Mouse (Mus musculus) kidney, postnatal 36 days (tissue): ENCODE data around the gene Cfap36.

Experiments used
- DNase-seq, 2 experiments: peaks; one replicate each; pipeline ENCODE4 v3.0.0; 2021 to 2022; ENCODE audit warnings: mixed read lengths in 2 of 2

Gene Cfap36

DNA sequence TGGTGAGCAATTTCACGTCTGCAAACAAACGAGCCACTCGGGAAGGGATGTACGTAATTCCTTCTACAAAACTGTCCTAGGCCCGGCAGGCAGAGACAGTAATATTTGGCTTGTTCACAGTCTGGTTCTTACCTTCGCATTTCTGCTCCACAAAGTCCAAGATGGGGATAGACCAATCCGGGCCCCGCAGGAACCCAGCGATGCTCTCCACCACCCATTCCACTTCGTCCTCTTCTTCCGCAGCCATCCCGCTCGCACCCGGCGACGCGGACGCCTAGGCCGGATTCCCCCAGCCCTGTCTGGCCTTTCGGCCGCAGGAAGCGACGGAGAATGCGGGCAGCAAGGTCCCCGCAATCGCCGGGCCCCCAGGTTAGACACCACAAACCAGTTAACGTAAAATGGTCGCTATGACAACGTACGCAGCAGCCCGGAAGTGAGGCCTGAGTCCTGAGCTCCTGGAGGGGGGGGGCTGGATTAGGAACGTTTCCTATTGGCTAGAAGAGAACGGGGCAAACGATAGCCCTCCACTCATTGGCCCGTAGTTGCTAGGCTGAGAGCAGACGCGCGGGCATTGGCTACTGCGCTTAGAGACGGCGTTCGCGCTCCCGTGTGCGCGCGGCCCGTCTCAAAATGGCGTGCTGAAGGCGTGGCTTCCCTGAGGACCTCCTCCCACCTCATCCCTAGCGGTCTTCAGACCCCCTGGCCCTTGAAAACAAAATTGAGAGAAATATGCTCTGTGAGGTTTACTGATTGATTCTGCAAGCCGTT, at the start of gene Cfap36:
Cfap36 (minus strand) TSS at position 527 of the 768 bp plus-strand sequence.
- DNase-seq: peak; percentile 94 to 97

DNA sequence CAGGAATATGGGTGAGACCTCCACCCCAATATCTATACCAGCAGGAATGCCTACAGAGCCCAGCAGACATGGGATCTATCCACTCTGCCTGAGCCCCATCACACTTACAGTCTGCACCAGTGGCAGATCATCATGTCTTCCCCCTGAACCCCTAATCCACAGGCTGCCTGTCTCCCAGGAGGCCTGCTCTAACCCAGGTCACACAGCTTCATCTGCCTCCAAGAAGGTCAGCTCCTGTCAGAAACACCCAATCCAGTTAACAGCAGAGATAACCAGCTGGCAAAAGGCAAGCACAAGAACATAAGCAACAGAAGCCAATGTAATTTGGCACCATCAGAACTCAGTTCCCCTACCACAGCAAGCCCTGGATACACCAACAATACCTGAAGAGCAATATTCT, 40.1 kb upstream of the Cfap36 start:
- no peak for DNase-seq

DNA sequence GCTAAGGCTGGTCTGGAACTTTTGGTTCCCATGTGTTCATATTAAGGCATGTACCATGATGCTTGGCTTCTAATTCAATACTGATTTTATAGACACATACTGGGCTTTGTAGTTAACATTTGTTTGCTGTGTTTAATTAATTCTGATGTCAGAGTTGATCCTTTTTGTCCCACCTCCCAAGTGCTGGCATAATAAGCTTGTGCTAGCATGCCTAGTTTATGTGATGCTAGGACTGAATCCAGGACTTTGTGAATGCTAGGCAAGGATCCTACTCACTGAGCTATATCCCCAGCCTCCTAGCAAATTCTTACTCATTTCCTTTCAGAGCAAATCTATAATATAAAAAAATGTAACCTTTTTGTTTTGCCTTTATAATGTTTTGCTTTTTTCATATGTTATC, 38.8 kb upstream of the Cfap36 start:
- DNase-seq: no peak

DNA sequence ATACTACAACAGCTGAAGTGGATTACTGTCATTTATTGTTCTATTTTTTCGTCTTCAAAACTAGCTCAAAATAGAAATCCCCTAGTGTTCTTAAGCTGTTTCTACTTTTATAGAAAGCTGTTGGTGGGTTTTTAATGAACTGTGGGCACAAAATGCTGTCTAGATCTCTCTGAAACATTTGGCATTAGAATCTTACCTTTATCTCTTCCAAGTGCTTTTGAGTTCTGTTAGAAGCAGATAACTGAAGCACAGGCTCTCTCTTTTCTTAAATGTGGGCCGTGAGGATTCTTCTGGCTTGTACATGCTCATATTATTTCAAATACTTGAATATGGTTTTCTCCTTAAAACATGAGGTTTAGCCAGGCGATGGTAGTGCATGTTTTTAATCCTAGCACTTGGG, 27.5 kb upstream of the Cfap36 start:
- DNase-seq: no peak

DNA sequence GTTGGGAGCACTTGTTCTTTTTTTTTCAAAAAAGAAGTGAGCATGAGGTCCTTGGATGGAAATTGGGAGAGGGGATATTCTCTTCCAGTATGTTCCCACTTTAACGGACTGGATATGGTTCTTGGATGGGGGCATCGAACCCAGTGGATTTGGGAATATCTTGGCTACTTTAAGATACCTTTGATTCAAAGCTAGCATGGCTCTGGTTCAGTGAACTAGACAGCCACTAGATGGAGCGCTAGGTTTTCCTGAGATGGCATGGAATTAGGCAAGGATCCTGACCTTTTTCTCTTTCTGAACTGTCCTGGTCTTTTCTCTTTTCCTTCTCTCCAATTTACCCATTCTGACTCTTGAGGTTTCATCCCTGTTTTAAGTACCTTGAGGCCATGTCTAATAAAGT, 20.6 kb upstream of the Cfap36 start:
- peak; percentile 45 to 74 for DNase-seq

DNA sequence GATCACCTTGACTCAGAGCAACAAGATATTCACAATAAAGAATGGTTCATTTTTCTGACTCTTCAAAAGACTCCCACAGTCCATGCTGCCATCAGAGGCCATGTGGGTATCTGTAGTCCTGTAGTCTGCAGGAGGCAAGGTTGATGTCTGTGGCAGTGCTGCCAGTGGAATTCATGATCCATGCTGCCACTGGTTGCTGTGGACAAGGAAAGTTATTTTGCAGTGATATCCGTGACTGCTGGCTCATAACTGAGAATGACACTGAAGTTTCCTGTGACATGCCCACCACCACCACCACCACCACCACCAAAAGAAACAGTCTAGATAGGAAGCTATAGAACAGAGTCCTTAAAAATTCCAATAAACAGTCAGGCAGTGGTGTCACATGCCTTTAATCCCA, 7.4 kb upstream of the Cfap36 start:
- no peak for DNase-seq

DNA sequence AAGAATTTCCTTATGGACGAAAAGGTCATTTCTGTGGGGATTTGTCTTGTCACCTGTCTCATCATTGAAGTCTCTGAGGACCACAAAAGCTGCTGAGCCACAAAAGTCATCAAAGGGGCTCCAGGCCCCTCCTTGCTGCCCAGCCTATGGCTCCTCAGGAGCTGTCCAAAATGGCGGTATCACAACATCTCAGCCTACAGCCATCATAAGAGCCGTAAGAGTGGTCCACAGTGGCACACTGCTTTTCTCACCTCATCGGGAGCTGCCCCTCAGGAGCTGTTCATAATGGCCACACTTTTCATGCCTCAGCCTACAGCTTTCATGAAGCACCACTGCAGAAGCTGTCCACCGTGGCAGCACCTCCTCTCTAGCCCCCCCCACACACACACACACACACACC, 1.2 kb upstream of the Cfap36 start:
- no peak for DNase-seq

DNA sequence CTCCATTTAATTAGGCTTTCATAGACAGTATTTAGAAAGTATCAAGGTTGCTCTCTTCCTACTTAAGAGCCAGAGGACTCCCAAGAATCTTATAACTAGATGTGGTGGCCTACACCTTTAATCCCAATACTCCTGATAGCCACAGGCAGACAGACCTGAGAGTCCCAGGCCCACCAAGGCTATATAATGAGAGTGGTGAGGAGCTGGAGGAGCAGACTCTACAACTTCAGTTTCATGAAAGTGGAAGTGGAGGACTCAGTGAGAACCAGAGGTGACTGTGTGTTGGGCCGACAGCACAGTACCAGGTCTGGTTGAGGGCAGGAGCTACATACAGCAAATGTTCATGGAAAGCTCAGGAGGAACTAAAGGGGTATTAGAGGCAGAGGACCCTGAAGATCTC, 516 bp upstream of the Cfap36 start:
- no peak for DNase-seq

DNA sequence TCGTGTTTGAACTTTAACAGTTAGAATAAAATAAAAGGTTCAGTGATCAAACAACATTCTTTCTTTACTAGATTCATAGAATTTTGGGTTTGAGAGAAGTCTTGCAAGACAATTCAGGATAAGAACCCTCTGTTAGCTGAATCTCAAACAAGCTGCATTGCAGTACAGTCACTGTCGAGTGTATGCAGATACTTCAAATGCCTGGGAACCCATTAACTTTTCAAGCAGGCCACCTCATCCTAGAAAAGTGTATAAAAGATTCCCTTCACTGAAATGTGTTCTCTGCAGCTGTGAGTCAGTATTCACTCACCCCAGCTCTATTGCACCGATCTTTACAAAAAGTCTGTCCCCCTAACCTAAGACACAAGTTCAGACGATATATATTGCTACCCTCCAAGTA, 1.2 kb downstream of the Cfap36 start:
- no peak for DNase-seq

DNA sequence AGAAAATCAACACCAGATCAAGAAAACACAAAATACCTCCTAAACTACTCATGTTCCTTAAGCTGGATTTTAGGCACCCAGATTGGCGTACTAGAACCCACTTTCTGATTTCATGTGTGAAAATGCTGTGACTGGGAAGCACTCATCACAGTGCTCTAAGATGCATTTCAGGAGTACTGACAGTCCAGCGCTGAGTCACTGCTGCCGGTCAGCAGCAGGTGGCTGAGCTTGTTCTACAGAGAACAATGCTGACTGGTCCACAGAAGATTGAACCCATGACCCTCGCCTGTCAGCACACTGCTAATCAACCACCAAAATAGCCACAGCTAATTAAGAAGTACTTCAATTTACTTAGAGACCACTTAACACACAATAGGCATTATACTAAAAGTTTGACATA, 5.2 kb downstream of the Cfap36 start:
- no peak for DNase-seq

DNA sequence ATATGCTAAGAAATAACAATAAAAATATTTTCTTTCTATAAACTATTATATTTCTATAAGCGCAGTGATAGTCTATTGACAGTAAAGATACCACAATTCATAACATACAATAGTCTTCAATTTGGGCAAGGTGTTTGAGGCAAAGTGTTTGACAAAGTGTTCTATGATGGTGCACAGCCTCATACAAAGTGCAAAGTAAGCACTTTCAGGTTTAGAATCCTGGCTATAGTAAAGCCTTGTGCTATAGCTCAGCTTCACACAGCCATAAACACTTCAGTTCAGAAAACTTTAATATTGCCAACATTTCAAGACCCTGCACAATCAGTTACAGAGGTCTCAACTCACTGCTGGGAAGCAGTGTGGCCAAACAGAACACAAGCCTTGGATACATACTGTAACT, 7.9 kb downstream of the Cfap36 start:
- DNase-seq: no peak

DNA sequence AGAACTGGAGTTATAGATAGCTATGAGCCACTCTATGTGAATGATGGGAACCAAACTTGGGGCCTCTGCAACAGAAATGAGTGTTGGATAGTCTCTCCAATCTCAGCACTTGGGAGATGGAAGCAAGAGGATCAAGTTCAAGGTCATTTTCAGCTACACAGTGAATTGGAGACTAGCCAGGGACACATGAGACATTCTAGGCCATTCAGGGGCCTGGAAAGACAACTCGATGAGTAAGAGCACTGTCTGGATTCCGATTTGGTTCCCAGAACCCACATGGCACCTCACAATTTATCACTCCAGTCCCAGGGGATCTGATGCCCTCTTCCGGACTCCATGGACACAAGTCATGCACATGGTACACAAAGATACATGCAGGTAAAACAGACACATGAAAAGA, 8.7 kb downstream of the Cfap36 start:
- no peak for DNase-seq

DNA sequence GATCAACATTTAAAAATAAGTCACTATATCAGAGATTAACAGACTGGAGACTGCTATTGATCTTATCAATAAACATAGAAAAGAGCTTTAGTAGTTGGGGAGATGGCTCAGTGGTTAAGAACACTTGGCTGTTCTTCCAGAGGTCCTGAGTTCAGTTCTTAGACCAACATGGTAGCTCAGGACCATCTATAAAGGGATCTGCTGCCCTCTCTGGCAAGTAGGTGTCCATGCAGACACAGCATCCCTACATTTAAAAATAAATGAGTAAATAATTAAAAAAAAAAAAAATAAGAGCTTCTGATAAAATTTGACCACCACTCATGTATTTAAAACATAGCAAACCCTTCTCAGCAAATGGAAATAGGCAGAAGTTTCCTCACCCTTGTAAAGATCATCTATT, 9.2 kb downstream of the Cfap36 start:
- DNase-seq: no peak

DNA sequence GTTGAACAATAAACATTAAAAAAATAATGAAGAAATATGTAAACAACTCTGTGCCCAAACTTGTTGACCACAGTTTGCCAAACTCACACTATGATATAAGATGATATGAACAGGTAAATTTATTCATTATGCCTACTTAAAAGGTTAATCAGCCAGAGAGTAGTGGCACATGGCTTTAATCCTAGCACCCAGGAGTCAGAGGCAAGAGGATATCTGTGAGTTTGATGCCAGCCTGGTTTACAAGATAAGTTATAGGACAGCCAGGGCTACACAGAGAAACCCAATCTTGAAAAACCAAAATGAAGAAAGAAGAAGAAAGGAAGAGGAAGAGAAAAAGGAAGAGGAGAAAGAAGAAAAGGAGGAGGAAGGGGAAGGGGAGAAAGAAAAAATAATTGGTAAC, 9.8 kb downstream of the Cfap36 start:
- DNase-seq: no peak

DNA sequence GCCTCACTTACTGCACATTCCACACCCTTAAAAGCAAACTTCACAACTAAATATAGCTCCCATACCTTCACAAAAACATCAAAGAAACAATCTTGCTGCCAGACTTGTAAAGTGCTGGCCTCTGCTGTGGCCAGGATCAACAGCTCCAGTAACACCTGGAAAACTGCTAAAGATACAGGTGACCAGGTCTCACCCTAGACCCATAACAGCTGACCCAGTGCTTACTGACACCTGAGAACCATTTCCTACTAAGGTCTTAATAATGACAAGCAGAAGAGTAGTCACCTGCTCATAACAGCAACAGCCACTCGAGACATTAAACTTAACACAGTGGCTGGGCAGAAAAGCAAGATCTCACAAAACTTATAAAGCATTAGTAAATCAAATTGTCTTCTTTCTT, 13.6 kb downstream of the Cfap36 start:
- no peak for DNase-seq

DNA sequence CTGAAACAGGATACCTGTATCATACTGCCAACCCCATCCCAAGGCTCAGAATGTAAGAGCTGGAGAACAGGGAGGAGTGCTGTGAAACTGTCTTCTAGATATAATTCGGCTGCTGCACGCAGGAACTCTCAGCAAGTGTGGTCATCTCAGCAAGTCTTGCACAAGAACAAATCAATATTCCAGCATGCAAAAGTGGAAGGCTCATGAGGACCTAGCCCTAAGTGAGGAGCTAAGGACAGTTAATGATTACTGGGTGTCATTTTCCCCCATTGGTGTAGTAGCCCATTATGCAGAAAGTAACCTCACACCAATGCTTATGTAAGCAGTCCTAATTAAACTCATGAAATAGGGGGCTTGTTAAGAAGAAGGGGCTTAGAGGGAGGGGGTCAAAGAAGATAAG, 18.3 kb downstream of the Cfap36 start:
- no peak for DNase-seq

DNA sequence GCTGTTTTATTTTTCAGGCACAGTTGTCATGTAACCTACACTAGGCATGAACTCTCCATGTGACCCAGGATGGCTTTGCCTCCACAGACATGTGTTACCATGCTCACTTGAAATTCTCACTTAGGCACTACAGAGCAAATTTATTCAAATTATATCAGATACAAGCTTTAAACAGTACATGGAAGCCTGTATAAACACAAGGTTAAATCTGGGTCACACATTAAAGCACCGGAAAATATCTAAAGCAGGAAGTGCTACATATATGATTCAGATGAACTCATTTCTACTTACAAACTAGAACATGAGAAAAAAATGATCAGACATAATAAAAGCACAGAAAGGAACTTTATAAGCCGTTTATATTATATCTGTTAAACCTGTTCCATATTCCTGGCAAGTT, 22.5 kb downstream of the Cfap36 start:
- DNase-seq: no peak

DNA sequence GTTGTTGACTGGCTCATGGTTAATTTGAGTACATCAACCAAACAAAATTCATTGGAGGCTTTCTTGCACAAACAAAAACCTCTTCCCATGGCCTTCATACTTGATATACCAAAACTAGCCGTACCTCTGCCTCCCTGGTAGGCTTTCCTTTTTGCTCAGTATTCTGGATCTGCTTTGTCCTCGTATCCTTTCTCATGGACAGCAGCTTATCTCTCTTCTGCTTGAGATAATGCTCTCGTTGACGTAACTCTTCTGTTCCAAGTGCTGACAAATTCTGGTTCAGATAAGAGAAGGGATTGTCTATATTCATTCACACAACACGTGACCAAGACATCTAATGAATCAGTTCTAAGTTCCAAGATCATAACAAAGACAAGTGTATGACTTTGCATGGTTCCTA, 24.9 kb downstream of the Cfap36 start:
- DNase-seq: no peak

DNA sequence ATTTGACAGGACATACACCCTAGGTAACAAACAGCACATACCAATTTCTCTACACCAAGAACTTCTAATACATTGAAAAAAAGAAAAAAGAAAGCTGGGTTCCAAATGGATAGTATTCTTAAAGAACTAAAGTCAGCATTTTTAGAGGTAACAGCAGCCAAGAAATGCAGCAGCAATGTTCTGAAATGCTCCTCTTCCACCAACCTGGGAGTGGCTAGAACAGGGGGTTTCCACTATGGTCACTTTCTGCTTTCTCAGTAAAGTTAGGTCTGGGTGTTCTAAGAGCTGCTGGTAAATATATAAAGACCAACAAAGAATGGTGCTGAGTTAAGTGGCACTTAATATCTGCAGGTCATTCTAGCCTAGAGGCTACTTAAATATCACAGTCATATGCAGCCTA, 28.2 kb downstream of the Cfap36 start:
- DNase-seq: no peak

DNA sequence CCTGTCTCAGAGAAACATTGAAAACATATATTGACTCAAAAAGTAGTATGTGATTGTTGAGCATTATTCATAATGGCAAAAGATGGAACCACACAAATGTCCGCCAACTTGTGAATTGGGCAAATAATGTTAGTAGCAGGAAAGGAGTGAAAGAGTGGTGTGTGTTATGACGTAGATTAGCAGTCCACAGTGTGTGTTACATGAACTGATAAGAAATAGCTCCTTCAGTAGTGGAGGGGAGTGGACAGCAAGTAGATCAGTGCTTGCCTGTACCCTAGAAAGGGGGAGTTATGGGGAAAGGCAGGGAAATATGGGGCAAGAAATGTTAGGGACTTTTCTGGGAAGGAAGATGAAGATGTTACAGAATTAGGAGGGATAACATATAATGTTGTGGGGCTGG, 31.0 kb downstream of the Cfap36 start:
- no peak for DNase-seq

DNA sequence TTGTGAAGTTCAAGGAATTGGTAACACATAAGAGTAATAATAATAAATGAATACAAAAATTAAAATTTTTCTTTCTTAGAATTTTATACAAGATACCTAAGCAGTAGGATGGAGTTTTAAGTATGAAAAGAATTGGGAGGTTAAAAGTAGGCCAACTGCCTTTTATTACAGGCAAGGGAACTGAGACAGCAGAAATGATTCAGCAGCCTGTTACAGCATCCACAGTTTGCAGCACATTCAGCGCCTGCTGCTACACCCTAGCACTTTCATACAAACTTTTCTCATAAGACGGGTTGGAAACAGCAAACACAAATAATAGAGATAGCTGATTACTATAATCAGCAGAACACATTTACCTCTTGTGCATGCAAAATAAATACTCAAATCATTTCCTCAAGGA, 37.4 kb downstream of the Cfap36 start:
- no peak for DNase-seq

DNA sequence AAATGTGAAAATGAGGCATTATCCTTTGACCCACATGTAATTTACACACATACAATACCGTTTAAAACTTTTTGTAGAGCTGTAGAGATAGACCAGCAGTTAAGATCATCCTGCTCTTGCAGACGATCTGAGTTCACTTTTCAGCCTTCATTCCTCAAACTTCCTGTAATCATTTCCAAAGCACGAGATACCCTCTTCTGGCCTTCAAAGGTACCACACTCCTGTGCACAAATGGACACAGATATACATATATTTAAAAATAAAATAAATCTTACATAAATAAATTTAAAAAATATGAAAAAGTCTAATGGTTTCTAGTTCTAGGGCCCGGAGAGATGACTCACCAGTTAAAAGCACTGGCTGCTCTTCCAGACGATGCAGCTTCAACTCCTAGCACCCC, 43.6 kb downstream of the Cfap36 start:
- no peak for DNase-seq

DNA sequence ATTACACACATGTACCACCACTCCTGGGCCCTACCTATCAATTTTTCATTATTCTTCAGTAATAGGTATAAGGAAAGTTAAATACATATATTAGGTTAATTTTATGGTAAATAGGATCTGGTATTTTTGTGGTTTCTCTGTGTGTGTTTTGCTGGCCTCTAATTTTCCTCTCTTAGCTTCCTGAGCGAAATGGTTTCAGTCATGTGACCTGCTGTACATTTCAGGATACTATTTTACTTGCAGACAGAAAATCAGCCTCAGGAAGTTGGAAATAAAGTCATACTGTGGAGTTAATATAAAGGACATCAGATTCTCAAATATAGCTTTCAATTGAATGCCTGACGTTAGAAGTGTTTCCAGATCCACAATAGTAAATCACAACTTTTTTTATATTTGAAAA, 58.2 kb downstream of the Cfap36 start:
- DNase-seq: no peak

DNA sequence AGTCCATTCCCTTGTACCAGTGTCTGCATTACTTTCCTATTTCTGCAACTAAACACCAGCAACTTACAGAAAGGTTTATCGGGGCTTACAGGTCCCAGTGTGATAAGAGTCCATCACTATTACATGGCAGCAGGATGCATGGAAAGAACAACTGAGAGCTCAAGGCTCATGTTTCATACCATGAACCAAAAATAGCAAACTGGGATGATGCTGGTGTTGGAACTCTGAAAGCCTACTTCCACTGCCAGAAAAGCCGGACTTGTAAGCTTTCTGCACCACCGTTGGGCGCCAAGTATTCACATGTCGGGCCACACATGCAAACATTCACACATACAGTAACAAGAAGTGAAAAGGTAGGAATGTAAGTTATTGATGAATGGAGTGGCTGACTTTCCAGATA, 65.5 kb downstream of the Cfap36 start:
- no peak for DNase-seq

DNA sequence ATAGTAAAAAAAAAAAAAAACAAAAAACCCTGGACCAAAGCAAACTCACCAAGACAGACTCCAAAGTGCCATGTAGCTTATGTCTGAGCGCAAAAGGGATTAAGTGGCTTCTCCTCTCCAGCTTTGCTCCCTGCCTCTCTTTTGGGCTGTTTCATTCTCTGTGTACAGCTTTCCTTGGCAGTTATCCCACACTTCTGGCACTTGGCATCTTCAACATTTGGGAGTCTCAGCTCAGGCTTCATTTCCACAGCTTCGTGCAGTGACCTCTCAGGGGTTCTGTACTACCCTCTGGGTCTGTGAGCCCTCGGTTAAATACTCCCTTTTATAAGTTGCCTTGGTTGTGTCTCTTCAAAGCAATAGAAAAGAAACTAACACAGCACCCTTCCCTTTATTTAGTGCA, 66.6 kb downstream of the Cfap36 start:
- no peak for DNase-seq

DNA sequence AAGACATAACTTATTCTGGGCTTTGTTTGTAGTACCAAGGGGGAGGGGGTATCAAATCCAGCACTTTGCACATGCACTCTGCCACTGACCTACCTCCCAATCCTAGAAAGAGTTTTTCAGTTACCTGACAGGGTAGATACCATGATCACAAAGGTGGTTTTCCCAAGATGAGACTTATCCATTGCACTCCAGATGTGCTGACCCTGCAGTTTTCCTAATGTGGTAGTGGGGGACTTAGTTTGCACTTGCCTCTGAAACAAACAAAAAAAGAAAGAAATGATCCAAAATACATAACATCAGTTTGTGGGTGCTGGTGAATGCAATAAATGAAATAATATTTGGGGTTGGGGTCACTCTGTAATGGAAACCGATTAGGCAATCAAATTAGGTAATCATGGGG, 67.9 kb downstream of the Cfap36 start:
- DNase-seq: no peak
